Mouse (Mus musculus) heart, embryonic 10.5 days (tissue): ENCODE results near the gene Efcab9. TPM values are rescaled to one million over a fixed set of nuclear protein-coding genes. Genes with fewer than 3 reads are reported as not detected.

ENCODE experiments used
- DNase-seq: peaks from one replicate; pipeline ENCODE4 v3.0.0-alpha.2; 2017; ENCODE audit warnings: low spot score
- H3K27ac ChIP-seq: fragments of 300-500 bp; sonication (generic); 2 replicates; pipeline ENCODE4 v1.5.1; 2016; ENCODE audit warnings: mild to moderate bottlenecking
- H3K27me3 ChIP-seq: fragments of 300-500 bp; sonication (generic); 2 replicates; pipeline ENCODE4 v1.6.1; 2016; ENCODE audit warnings: mild to moderate bottlenecking; ENCODE audit not compliant: poor library complexity, insufficient read depth, severe bottlenecking
- H3K36me3 ChIP-seq: fragments of 300-500 bp; sonication (generic); 2 replicates; pipeline ENCODE4 v1.6.1; 2016; ENCODE audit warnings: mild to moderate bottlenecking, moderate library complexity
- H3K4me1 ChIP-seq: fragments of 300-500 bp; sonication (generic); 2 replicates; pipeline ENCODE4 v1.6.1; 2016; ENCODE audit warnings: mild to moderate bottlenecking
- H3K4me3 ChIP-seq: fragments of 300-500 bp; sonication (generic); 2 replicates; pipeline ENCODE4 v1.5.1; 2016; ENCODE audit warnings: mild to moderate bottlenecking, moderate library complexity
- H3K9me3 ChIP-seq: fragments of 300-500 bp; sonication (generic); 2 replicates; pipeline ENCODE4 v1.6.1; 2016; ENCODE audit warnings: mild to moderate bottlenecking, moderate library complexity
- WGBS: fragments of 180-500 bp; shearing (Covaris S2); methylation state at CpG from one replicate; pipeline ENCODE4 v1.1.7; 2016; 5-methylcytosine and 5-hydroxymethylcytosine counted together
- polyA plus RNA-seq: library from polyadenylated mRNA; unstranded; fragments of >200 nt; fragmentation: Nextera tagmentation; extraction: Ambion mirVana; gene quantifications from 2 replicates; pipeline ENCODE4 v1.2.1, GENCODE M21; 2016

The Efcab9 gene
- polyA plus RNA-seq, 1 experiment from 2014 or later: not detected

- no peak overlapping the region for H3K4me3 ChIP-seq
- no peak for DNase-seq
Observed at GRCm38 (mm10) chr11:32542181-32542580, 10.3 kb upstream of the Efcab9 start.

GRCm38 (mm10) chr11:32540463-32540862, 8.6 kb upstream of the Efcab9 start:
- no peak for DNase-seq
- Histone ChIP-seq H3K27ac (no peak overlapping the region), H3K27me3 (no peaks in the 10 kb centered on the region), H3K36me3 (no peaks in the 10 kb centered on the region), H3K9me3 (no peaks in the 10 kb centered on the region), H3K4me1 (peaks cover 46% of the 10 kb centered on the region), H3K4me3 (no peak overlapping the region)
- WGBS: 77% methylated on average over 6 of the region's 6 CpGs

More at GRCm38 (mm10) chr11:32542181-32542580, 10.3 kb upstream of the Efcab9 start:
- H3K36me3 ChIP-seq: no peaks in the 10 kb centered on the region
- peaks cover 49% of the 10 kb centered on the region for H3K4me1 ChIP-seq
- H3K9me3 ChIP-seq: no peaks in the 10 kb centered on the region
- 93% methylated on average over 4 of the region's 4 CpGs for WGBS
- peak overlapping the region; percentile 31; the same call in 1 of the 2 replicates for H3K27ac ChIP-seq
- H3K27me3 ChIP-seq: no peaks in the 10 kb centered on the region

- Histone ChIP-seq H3K27me3 (peaks cover 6% of the 10 kb centered on the region), H3K36me3 (no peaks in the 10 kb centered on the region), H3K4me3 (no peak overlapping the region), H3K27ac (no peak overlapping the region), H3K9me3 (no peaks in the 10 kb centered on the region), H3K4me1 (peaks cover 47% of the 10 kb centered on the region)
- DNase-seq: no peak
- WGBS: 83% methylated on average over 7 of the region's 7 CpGs
Observed at GRCm38 (mm10) chr11:32539717-32540116, 7.8 kb upstream of the Efcab9 start.

- Histone ChIP-seq H3K27me3 (peaks cover 13% of the 10 kb centered on the region), H3K4me3 (no peak overlapping the region), H3K4me1 (peaks cover 50% of the 10 kb centered on the region), H3K9me3 (no peaks in the 10 kb centered on the region), H3K36me3 (no peaks in the 10 kb centered on the region), H3K27ac (no peak overlapping the region; the same call in 1 of the 2 replicates)
- 77% methylated on average over 4 of the region's 4 CpGs for WGBS
- no peak for DNase-seq
Observed at GRCm38 (mm10) chr11:32538846-32539245, 7.0 kb upstream of the Efcab9 start.

- WGBS: 55% methylated on average over 6 of the region's 6 CpGs
- no peak overlapping the region; the same call in 1 of the 2 replicates for H3K27ac ChIP-seq
- H3K36me3 ChIP-seq: no peaks in the 10 kb centered on the region
- no peak for DNase-seq
- H3K9me3 ChIP-seq: no peaks in the 10 kb centered on the region
- H3K4me3 ChIP-seq: no peak overlapping the region
- peaks cover 13% of the 10 kb centered on the region for H3K27me3 ChIP-seq
- peaks cover 53% of the 10 kb centered on the region for H3K4me1 ChIP-seq
Observed at GRCm38 (mm10) chr11:32538435-32538834, 6.6 kb upstream of the Efcab9 start.

- Histone ChIP-seq H3K4me1 (peaks cover 47% of the 10 kb centered on the region), H3K4me3 (no peak overlapping the region), H3K36me3 (no peaks in the 10 kb centered on the region), H3K27ac (no peak overlapping the region), H3K9me3 (no peaks in the 10 kb centered on the region), H3K27me3 (peaks cover 13% of the 10 kb centered on the region)
- no peak for DNase-seq
- WGBS: 59% methylated on average over 7 of the region's 7 CpGs
Observed at GRCm38 (mm10) chr11:32536954-32537353, 5.1 kb upstream of the Efcab9 start.

GRCm38 (mm10) chr11:32535646-32536045, 3.8 kb upstream of the Efcab9 start:
- Histone ChIP-seq H3K27me3 (peaks cover 26% of the 10 kb centered on the region), H3K27ac (no peak overlapping the region), H3K9me3 (no peaks in the 10 kb centered on the region), H3K4me1 (peaks cover 46% of the 10 kb centered on the region), H3K4me3 (no peak overlapping the region), H3K36me3 (no peaks in the 10 kb centered on the region)
- WGBS: 90% methylated on average over 4 of the region's 4 CpGs
- DNase-seq: no peak

- DNase-seq: no peak
- peaks cover 26% of the 10 kb centered on the region for H3K27me3 ChIP-seq
- no peak overlapping the region; the same call in 1 of the 2 replicates for H3K27ac ChIP-seq
- H3K9me3 ChIP-seq: no peaks in the 10 kb centered on the region
- H3K4me3 ChIP-seq: peak overlapping the region; percentile 83; the same call in 1 of the 2 replicates
- no peaks in the 10 kb centered on the region for H3K36me3 ChIP-seq
- peaks cover 42% of the 10 kb centered on the region for H3K4me1 ChIP-seq
- WGBS: 68% methylated on average over 7 of the region's 7 CpGs
Observed at GRCm38 (mm10) chr11:32534453-32535075, 2.7 kb upstream of the Efcab9 start.

GRCm38 (mm10) chr11:32533482-32534261, 1.8 kb upstream of the Efcab9 start:
- peaks cover 26% of the 10 kb centered on the region for H3K27me3 ChIP-seq
- peaks cover 36% of the 10 kb centered on the region for H3K4me1 ChIP-seq
- no peaks in the 10 kb centered on the region for H3K9me3 ChIP-seq
- H3K36me3 ChIP-seq: no peaks in the 10 kb centered on the region
- DNase-seq: no peak
- under 1% methylated on average over 24 of the region's 24 CpGs for WGBS
- peak overlapping the region; percentile 83 for H3K4me3 ChIP-seq
- H3K27ac ChIP-seq: peak overlapping the region; percentile 87

- Histone ChIP-seq H3K9me3 (no peaks in the 10 kb centered on the region), H3K4me3 (peak within 1 kb of the TSS; percentile 83), H3K27me3 (peaks cover 26% of the 10 kb centered on the region), H3K27ac (peak within 1 kb of the TSS; percentile 87), H3K4me1 (peaks cover 29% of the 10 kb centered on the region), H3K36me3 (no peaks in the 10 kb centered on the region)
- under 1% methylated on average over 76 of the region's 82 CpGs for WGBS
- DNase-seq: peak; percentile 96
Observed at GRCm38 (mm10) chr11:32532765-32533481, 1.0 kb upstream of the Efcab9 start, which contains the start of gene Stk10. TSS of gene Stk10 (plus strand) at chr11:32533305.

GRCm38 (mm10) chr11:32530151-32530550, 1.7 kb downstream of the Efcab9 start:
- 55% methylated on average over 1 of the region's 1 CpGs for WGBS
- H3K27me3 ChIP-seq: peaks cover 25% of the 10 kb centered on the region
- H3K27ac ChIP-seq: no peak overlapping the region
- peaks cover 29% of the 10 kb centered on the region for H3K4me1 ChIP-seq
- no peak for DNase-seq
- no peaks in the 10 kb centered on the region for H3K36me3 ChIP-seq
- H3K4me3 ChIP-seq: no peak overlapping the region
- no peaks in the 10 kb centered on the region for H3K9me3 ChIP-seq

- Histone ChIP-seq H3K4me1 (0 out of 2 replicates have a peak, but pooled peaks cover 5% of the 10 kb centered on the region), H3K36me3 (no peaks in the 10 kb centered on the region), H3K9me3 (no peaks in the 10 kb centered on the region), H3K4me3 (no peak overlapping the region), H3K27ac (no peak overlapping the region), H3K27me3 (peaks cover 13% of the 10 kb centered on the region; the same call in 1 of the 2 replicates)
- DNase-seq: peak; percentile 59
- 83% methylated on average over 4 of the region's 4 CpGs for WGBS
Observed at GRCm38 (mm10) chr11:32527006-32527405, 4.9 kb downstream of the Efcab9 start.
